Comparison of ENCODE assay signal across 8 mouse cellular contexts in genomic region chr8:125133685-125134114, GRCm38 (mm10).
DNase-seq lines count a peak whose midpoint lies in the region; ATAC-seq and TF ChIP-seq lines count a peak whose summit lies in the region.

No protein-coding gene starts in this region.

- ATAC-seq in megakaryocyte progenitor cell, adult 5-6 weeks (replicated peaks; ENCODE audit: poor library complexity): peak; percentile 82
- ATAC-seq in monocyte, adult 5-6 weeks (replicated peaks; ENCODE audit: insufficient number of reproducible peaks, low FRiP score, low TSS enrichment, poor library complexity, severe bottlenecking): no peak

- no peaks in the 10 kb centered on the region for H3K27me3 ChIP-seq in heart, adult 2 months (ENCODE audit: control insufficient read depth, insufficient read depth, low read length)

- H3K36me3 ChIP-seq in heart, adult 2 months (ENCODE audit: control insufficient read depth, insufficient read depth, low read length): no peaks in the 10 kb centered on the region

- peak overlapping the region; percentile 72 for H3K27ac ChIP-seq in heart, adult 2 months

- TF ChIP-seq EP300 in heart, adult 2 months (IDR thresholded peaks at IDR 0.05; ENCODE audit: insufficient read depth, low read depth, low read length): peak; percentile 100

- no peaks in the 10 kb centered on the region for H3K79me2 ChIP-seq in heart, adult 2 months (replicated peaks; ENCODE audit: control insufficient read depth, insufficient read depth, low read length)

- TF ChIP-seq CTCF in heart, adult 2 months (IDR thresholded peaks at IDR 0.05): no peak

- peak; percentile 67 for DNase-seq in right cerebral cortex, adult 18-20 months
- no peak for DNase-seq in right cerebral cortex, postnatal 14 days
- peak; percentile 73 to 78 for DNase-seq in heart, adult 2 months
- DNase-seq in layer of hippocampus, adult 9-10 months (ENCODE audit: low spot score): peak; percentile 71
- no peak for DNase-seq in spleen, postnatal 10 days (ENCODE audit: low spot score in 2 of 2)
- no peak for DNase-seq in cerebellum, postnatal 4 days (ENCODE audit: low spot score in 2 of 2)

- H3K9ac ChIP-seq in heart, adult 2 months (ENCODE audit: low read depth, low read length): no peak overlapping the region

- WGBS in heart, adult 2 months: 21% methylated on average over 11 of the region's 11 CpGs

- peak; percentile 74 for TF ChIP-seq POLR2A in heart, adult 2 months (IDR thresholded peaks at IDR 0.05; ENCODE audit: insufficient read depth, low read depth, low read length)

- intact Hi-C loops in heart, adult 2 months (cut with DNase I): loop anchor here (2.0 kb wide), 1 partner anchor 67 kb away; no protein-coding TSS in a partner anchor

- peaks cover 15% of the 10 kb centered on the region for H3K4me1 ChIP-seq in heart, adult 2 months (ENCODE audit: control insufficient read depth, insufficient read depth, low read length)

- no peak overlapping the region for H3K4me3 ChIP-seq in heart, adult 2 months

Comparison
In these comparisons a context has a peak if more than half of its experiments do, and no peak if none do; other contexts are left out.
1. DNase-seq: peak in right cerebral cortex, adult 18-20 months (single experiment), heart, adult 2 months (2 of 2) and layer of hippocampus, adult 9-10 months (single experiment); none in right cerebral cortex, postnatal 14 days (single experiment), spleen, postnatal 10 days (0 of 2) and cerebellum, postnatal 4 days (0 of 2).